In genomic region chr2:24960910-24961309, GRCm38 (mm10) we compare ENCODE assay signal across 9 mouse cellular contexts. TPM values are rescaled to one million over a fixed set of nuclear protein-coding genes. Genes with fewer than 3 reads are reported as not detected.
DNase-seq lines count a peak whose midpoint lies in the region; ATAC-seq lines count a peak whose summit lies in the region.
"Had no signal": no experiment of that assay in that cellular context is flagged by ENCODE, and none has a peak within 500 bp of the region (broad histone marks: within the 10 kb centered on the region; RNA-seq: fewer than 3 reads in every experiment).

No protein-coding gene starts in this region.

- no peaks in the 10 kb centered on the region for H3K9me3 ChIP-seq in forebrain, embryonic 14.5 days (replicated peaks; ENCODE audit: control insufficient read depth, low read length)
- H3K9me3 ChIP-seq in forebrain, embryonic 15.5 days, result no peaks in the 10 kb centered on the region
- H3K9me3 ChIP-seq in embryonic facial prominence, embryonic 14.5 days (ENCODE audit: control insufficient read depth, low read length), result no peaks in the 10 kb centered on the region
- H3K9me3 ChIP-seq: megakaryocyte, embryonic 14.5 days had no signal

- WGBS in forebrain, embryonic 14.5 days, result 37% methylated on average over 3 of the region's 3 CpGs
- WGBS in forebrain, embryonic 15.5 days, result 35% methylated on average over 3 of the region's 3 CpGs
- WGBS in embryonic facial prominence, embryonic 14.5 days, result 32% methylated on average over 3 of the region's 3 CpGs

- H3K27me3 ChIP-seq in forebrain, embryonic 14.5 days (replicated peaks; ENCODE audit: control insufficient read depth, insufficient read depth, low read length), result no peaks in the 10 kb centered on the region
- no peaks in the 10 kb centered on the region for H3K27me3 ChIP-seq in forebrain, embryonic 15.5 days
- no peaks in the 10 kb centered on the region for H3K27me3 ChIP-seq in embryonic facial prominence, embryonic 14.5 days (replicated peaks; ENCODE audit: control insufficient read depth, insufficient read depth, low read length)
- H3K27me3 ChIP-seq: megakaryocyte, embryonic 14.5 days had no signal

- peaks cover 57% of the 10 kb centered on the region for H3K36me3 ChIP-seq in forebrain, embryonic 14.5 days (ENCODE audit: control insufficient read depth, insufficient read depth, low read length)
- peaks cover 60% of the 10 kb centered on the region for H3K36me3 ChIP-seq in forebrain, embryonic 15.5 days
- H3K36me3 ChIP-seq in embryonic facial prominence, embryonic 14.5 days (ENCODE audit: control insufficient read depth, insufficient read depth, low read length), result peaks cover 68% of the 10 kb centered on the region

- H3K27ac ChIP-seq in forebrain, embryonic 14.5 days (ENCODE audit: low read depth, low read length), result no peak overlapping the region
- H3K27ac ChIP-seq in forebrain, embryonic 15.5 days (replicated peaks), result no peak overlapping the region
- H3K27ac ChIP-seq in embryonic facial prominence, embryonic 14.5 days (replicated peaks; ENCODE audit: low read depth, low read length), result no peak overlapping the region

- H3K4me3 ChIP-seq in forebrain, embryonic 14.5 days (ENCODE audit: low read depth, low read length), result no peak overlapping the region
- no peak overlapping the region for H3K4me3 ChIP-seq in forebrain, embryonic 15.5 days
- H3K4me3 ChIP-seq in embryonic facial prominence, embryonic 14.5 days (ENCODE audit: low read depth, low read length), result no peak overlapping the region
- H3K4me3 ChIP-seq: megakaryocyte, embryonic 14.5 days had no signal

- H3K4me2 ChIP-seq in forebrain, embryonic 14.5 days (ENCODE audit: low read length), result no peak overlapping the region
- H3K4me2 ChIP-seq in forebrain, embryonic 15.5 days (replicated peaks), result no peak overlapping the region
- no peak overlapping the region for H3K4me2 ChIP-seq in embryonic facial prominence, embryonic 14.5 days (ENCODE audit: low read depth, low read length)

- no peak for ATAC-seq in forebrain, embryonic 14.5 days
- ATAC-seq in forebrain, embryonic 15.5 days (replicated peaks), result no peak
- no peak for ATAC-seq in embryonic facial prominence, embryonic 14.5 days (ENCODE audit: low read depth)

- DNase-seq in forebrain, embryonic 14.5 days (ENCODE audit: low spot score), result peak; percentile 13
- peak; percentile 14 for DNase-seq in ovary, postnatal 36 days (ENCODE audit: low spot score)
- no peak for DNase-seq in ovary, postnatal 14 days (ENCODE audit: low spot score)
- DNase-seq in embryonic facial prominence, embryonic 14.5 days (ENCODE audit: low spot score), result peak; percentile 19
- peak; percentile 65 for DNase-seq in lung, postnatal 36 days
- DNase-seq in thymus, adult 18-20 months, result no peak
- no peak for DNase-seq in urinary bladder, adult 2 months (ENCODE audit: low spot score)

- H3K4me1 ChIP-seq in forebrain, embryonic 14.5 days (ENCODE audit: control insufficient read depth, insufficient read depth, low read length), result peaks cover 6% of the 10 kb centered on the region
- peaks cover 12% of the 10 kb centered on the region for H3K4me1 ChIP-seq in forebrain, embryonic 15.5 days
- peaks cover 4% of the 10 kb centered on the region; the same call in 1 of the 2 replicates for H3K4me1 ChIP-seq in embryonic facial prominence, embryonic 14.5 days (ENCODE audit: control insufficient read depth, insufficient read depth, low read length)

- H3K9ac ChIP-seq in forebrain, embryonic 14.5 days (ENCODE audit: low read length), result no peak overlapping the region
- no peak overlapping the region for H3K9ac ChIP-seq in forebrain, embryonic 15.5 days (replicated peaks)
- H3K9ac ChIP-seq in embryonic facial prominence, embryonic 14.5 days (ENCODE audit: low read depth, low read length), result no peak overlapping the region

RNA-seq across cellular contexts. Expression of gene Dph7, which starts 1.3 kb away (rescaled TPM):
- 38.0 and 44.3 TPM in 2 replicates for polyA plus RNA-seq in forebrain, embryonic 14.5 days (2014; fragmentation: Nextera tagmentation; extraction: Ambion mirVana)
- 42.7 and 44.7 TPM in 2 replicates for polyA plus RNA-seq in forebrain, embryonic 15.5 days (2015; fragmentation: Nextera tagmentation; extraction: Ambion mirVana)
- polyA plus RNA-seq in embryonic facial prominence, embryonic 14.5 days (2014; fragmentation: Nextera tagmentation; extraction: Ambion mirVana), result 24.1 and 27.6 TPM in 2 replicates
- 20.3 and 22.1 TPM in 2 replicates for polyA plus RNA-seq in urinary bladder, adult 2 months (2012; rRNA removed)

RNA-seq across cellular contexts. Expression of gene Zmynd19, which starts 11.3 kb away (rescaled TPM):
- polyA plus RNA-seq in forebrain, embryonic 14.5 days (2014; fragmentation: Nextera tagmentation; extraction: Ambion mirVana), result 8.6 and 12.7 TPM in 2 replicates
- 21.5 and 22.6 TPM in 2 replicates for polyA plus RNA-seq in forebrain, embryonic 15.5 days (2015; fragmentation: Nextera tagmentation; extraction: Ambion mirVana)
- 18.9 and 20.4 TPM in 2 replicates for polyA plus RNA-seq in embryonic facial prominence, embryonic 14.5 days (2014; fragmentation: Nextera tagmentation; extraction: Ambion mirVana)
- polyA plus RNA-seq in urinary bladder, adult 2 months (2012; rRNA removed), result 9.4 and 11.7 TPM in 2 replicates

RNA-seq across cellular contexts. Expression of gene Mrpl41, which starts 14.0 kb away (rescaled TPM):
- polyA plus RNA-seq in forebrain, embryonic 14.5 days (2014; fragmentation: Nextera tagmentation; extraction: Ambion mirVana), result 178 and 193 TPM in 2 replicates
- polyA plus RNA-seq in forebrain, embryonic 15.5 days (2015; fragmentation: Nextera tagmentation; extraction: Ambion mirVana), result 149 and 159 TPM in 2 replicates
- polyA plus RNA-seq in embryonic facial prominence, embryonic 14.5 days (2014; fragmentation: Nextera tagmentation; extraction: Ambion mirVana), result 134 and 137 TPM in 2 replicates
- polyA plus RNA-seq in urinary bladder, adult 2 months (2012; rRNA removed), result 61.3 and 66.0 TPM in 2 replicates

RNA-seq across cellular contexts. Expression of gene Pnpla7, which starts 14.9 kb away (rescaled TPM):
- 2.8 and 4.1 TPM in 2 replicates for polyA plus RNA-seq in forebrain, embryonic 14.5 days (2014; fragmentation: Nextera tagmentation; extraction: Ambion mirVana)
- 3.8 and 4.0 TPM in 2 replicates for polyA plus RNA-seq in forebrain, embryonic 15.5 days (2015; fragmentation: Nextera tagmentation; extraction: Ambion mirVana)
- polyA plus RNA-seq in embryonic facial prominence, embryonic 14.5 days (2014; fragmentation: Nextera tagmentation; extraction: Ambion mirVana), result 8.9 and 9.1 TPM in 2 replicates
- polyA plus RNA-seq in urinary bladder, adult 2 months (2012; rRNA removed), result 17.2 and 24.1 TPM in 2 replicates

RNA-seq across cellular contexts. Expression of gene Arrdc1, which starts 25.9 kb away (rescaled TPM):
- 16.6 and 20.5 TPM in 2 replicates for polyA plus RNA-seq in forebrain, embryonic 14.5 days (2014; fragmentation: Nextera tagmentation; extraction: Ambion mirVana)
- polyA plus RNA-seq in forebrain, embryonic 15.5 days (2015; fragmentation: Nextera tagmentation; extraction: Ambion mirVana), result 30.4 and 30.5 TPM in 2 replicates
- polyA plus RNA-seq in embryonic facial prominence, embryonic 14.5 days (2014; fragmentation: Nextera tagmentation; extraction: Ambion mirVana), result 28.2 and 28.4 TPM in 2 replicates
- polyA plus RNA-seq in urinary bladder, adult 2 months (2012; rRNA removed), result 89.6 and 140 TPM in 2 replicates

Comparison
In these comparisons a context has a peak if more than half of its experiments do, and no peak if none do; other contexts are left out.
1. DNase-seq: peak in forebrain, embryonic 14.5 days (single experiment), ovary, postnatal 36 days (single experiment), embryonic facial prominence, embryonic 14.5 days (single experiment) and lung, postnatal 36 days (single experiment); none in ovary, postnatal 14 days (single experiment), thymus, adult 18-20 months (0 of 2) and urinary bladder, adult 2 months (single experiment).